Mouse (Mus musculus) ES-E14 (cell line): ENCODE measurements around the gene Gm9821.

Source experiments
- MAFK ChIP-seq: IDR thresholded peaks from 2 replicates; pipeline ENCODE4 v1.6.1; 2014; ENCODE audit warnings: mild to moderate bottlenecking, low read depth, low read length, inconsistent platforms; ENCODE audit not compliant: insufficient read depth
- ZC3H11A ChIP-seq: IDR thresholded peaks from 2 replicates; pipeline ENCODE4 v1.6.1; 2012; ENCODE audit warnings: low read depth, mild to moderate bottlenecking, inconsistent platforms, low read length, borderline replicate concordance
- ZNF384 ChIP-seq: IDR thresholded peaks from 2 replicates; pipeline ENCODE4 v1.6.1; 2012; ENCODE audit warnings: low read depth, low read length, inconsistent platforms

DNA sequence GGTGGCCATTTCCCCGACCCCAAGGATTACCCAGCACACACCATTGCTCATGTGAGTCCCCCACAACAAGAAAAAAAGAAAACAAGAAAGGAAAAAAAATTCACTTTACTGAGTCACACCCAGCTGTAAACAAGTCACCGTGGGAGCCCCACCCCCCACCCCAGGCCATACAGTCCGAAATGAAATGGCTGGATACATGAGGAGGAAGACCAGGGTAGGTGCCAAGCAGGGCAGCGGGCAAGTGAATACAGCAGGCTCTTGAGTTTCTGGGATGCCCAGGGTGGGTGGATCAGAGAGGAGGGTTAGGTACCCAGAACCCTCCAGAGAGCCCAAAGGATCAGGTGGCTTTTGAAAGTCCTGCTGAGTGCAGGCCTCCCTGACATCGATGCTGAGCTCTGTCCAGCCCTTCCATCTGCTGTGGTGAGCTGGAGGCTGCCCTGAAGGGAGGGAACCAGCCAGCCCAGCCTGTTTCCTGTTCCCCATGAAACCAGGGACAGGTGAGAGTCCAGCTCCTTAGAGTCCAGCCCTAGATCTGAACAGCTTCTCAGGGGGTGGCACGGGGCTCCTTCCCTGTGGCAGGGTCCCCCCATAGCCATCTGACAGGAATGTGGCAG is 12.7 kb upstream of the Gm9821 start:
- TF ChIP-seq ZC3H11A (no peak), MAFK (no peak), ZNF384 (no peak)
